Mouse (Mus musculus): Measurements from ENCODE around the gene H3f3b. TPM values are rescaled to one million over a fixed set of nuclear protein-coding genes. Genes with fewer than 3 reads are reported as not detected.
A peak's percentile ranks its signal among the peaks of the same experiment; 100 is the strongest.
"Not testable (repeated sequence)": the region's sequence is repeated elsewhere in the genome, so short reads cannot be mapped to it uniquely, and the experiment has no call there.

H3f3b gene
- polyA plus RNA-seq, 1 experiment, result 1,173 TPM

- no peak for DNase-seq (ENCODE audit: low read depth)
- TF ChIP-seq POLR2A (IDR thresholded peaks at IDR 0.05; ENCODE audit: borderline replicate concordance, extremely low read depth, insufficient read depth, insufficient read length, poor library complexity, severe bottlenecking) (no peak), CTCF (IDR thresholded peaks at IDR 0.05; ENCODE audit: borderline replicate concordance, extremely low read depth, insufficient read depth, insufficient read length) (no peak)
Measured at GRCm38 (mm10) chr11:116019360-116019791, 8.4 kb downstream of the H3f3b start.

DNA sequence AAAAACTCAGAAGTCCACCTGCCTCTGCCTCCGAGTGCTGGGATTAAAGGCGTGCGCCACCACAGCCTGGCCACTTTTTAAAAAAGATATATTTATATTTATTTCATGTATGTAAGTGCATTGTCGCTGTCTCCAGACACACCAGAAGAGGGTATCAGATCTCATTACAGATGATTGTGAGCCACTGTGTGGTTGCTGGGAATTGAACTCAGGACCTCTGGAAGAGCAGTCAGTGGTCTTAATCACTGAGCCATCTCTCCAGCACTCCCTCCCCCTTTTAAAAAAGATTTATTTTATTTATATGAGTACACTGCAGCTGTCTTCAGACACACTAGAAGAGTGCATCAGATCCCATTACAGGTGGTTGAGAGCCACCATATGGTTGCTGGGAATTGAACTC lies 8.9 kb downstream of the H3f3b start:
- DNase-seq (ENCODE audit: low read depth), result not testable (repeated sequence)

GRCm38 (mm10) chr11:116018106-116018505 lies 9.7 kb downstream of the H3f3b start:
- TF ChIP-seq CTCF (IDR thresholded peaks at IDR 0.05; ENCODE audit: borderline replicate concordance, extremely low read depth, insufficient read depth, insufficient read length) (peak; percentile 50; the same call in 1 of the 2 replicates), POLR2A (IDR thresholded peaks at IDR 0.05; ENCODE audit: borderline replicate concordance, extremely low read depth, insufficient read depth, insufficient read length, poor library complexity, severe bottlenecking) (no peak)
- DNase-seq (ENCODE audit: low read depth), result peak; percentile 48

DNA sequence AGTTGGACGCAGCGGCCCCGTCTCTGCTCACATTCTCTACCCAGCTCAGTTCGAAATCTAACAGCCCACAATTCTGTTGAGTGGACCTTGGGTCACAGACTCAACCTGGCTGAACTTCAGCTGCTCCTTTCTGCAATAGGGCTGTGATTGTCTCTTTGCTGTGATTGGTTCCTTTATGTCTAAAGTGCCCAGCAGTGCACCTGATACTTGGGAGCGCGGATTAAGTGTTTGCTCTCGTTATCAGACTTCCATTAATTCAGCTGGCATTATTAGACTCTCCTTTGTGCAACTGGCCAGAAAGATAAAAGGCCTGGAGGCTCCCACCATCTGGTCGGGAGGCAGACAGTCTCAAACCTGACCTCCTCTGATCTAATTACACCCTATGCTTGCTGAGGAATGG lies 12.9 kb downstream of the H3f3b start:
- DNase-seq (ENCODE audit: low read depth), result no peak
- TF ChIP-seq CTCF (IDR thresholded peaks at IDR 0.05; ENCODE audit: borderline replicate concordance, extremely low read depth, insufficient read depth, insufficient read length) (no peak), POLR2A (IDR thresholded peaks at IDR 0.05; ENCODE audit: borderline replicate concordance, extremely low read depth, insufficient read depth, insufficient read length, poor library complexity, severe bottlenecking) (no peak)

GRCm38 (mm10) chr11:116012262-116012947 lies 15.4 kb downstream of the H3f3b start, which contains the start of gene Galk1:
Galk1 (minus strand) TSS chr11:116012719.
- no peak for TF ChIP-seq CTCF (IDR thresholded peaks at IDR 0.05; ENCODE audit: borderline replicate concordance, extremely low read depth, insufficient read depth, insufficient read length)
- peak; percentile 47; the same call in 1 of the 2 replicates for TF ChIP-seq POLR2A (IDR thresholded peaks at IDR 0.05; ENCODE audit: borderline replicate concordance, extremely low read depth, insufficient read depth, insufficient read length, poor library complexity, severe bottlenecking)
- peak; percentile 93 for DNase-seq (ENCODE audit: low read depth)

DNA sequence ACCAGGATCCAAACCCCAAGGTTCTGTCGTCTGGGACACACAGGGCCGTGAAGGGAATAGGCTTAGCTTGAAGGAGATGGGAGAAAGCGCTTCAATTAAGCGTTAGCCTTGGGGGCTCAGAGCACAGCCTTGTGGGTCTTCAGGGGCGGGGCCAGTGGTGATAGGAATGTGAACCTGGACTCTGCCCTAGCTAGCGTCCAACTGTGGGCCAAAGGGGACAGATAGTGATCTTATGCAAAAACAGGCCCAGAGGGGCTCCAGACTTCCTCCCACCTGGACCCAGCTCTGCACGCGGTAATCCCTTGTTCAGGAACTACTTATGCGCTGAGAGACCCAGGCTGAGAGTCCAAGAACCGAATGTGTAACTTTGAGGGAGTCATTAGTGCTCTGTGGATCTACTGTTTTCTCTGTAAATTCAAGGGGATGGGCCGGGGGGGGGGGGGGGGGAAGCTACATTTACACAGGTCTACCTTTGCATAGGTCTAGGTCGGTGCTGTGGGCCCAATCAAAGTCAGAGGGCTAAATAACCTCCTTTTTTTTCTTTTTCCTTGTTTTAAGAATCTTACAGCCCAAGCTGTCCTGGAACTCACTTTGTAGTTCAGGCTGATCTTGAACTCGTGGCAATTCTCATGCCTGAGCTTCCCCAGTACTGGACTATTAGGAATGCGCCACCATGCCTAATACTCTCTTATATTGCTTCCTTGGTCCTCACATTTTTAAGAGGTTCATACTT lies 16.1 kb downstream of the H3f3b start:
- no peak for DNase-seq (ENCODE audit: low read depth)
- TF ChIP-seq POLR2A (IDR thresholded peaks at IDR 0.05; ENCODE audit: borderline replicate concordance, extremely low read depth, insufficient read depth, insufficient read length, poor library complexity, severe bottlenecking), result no peak
- no peak for TF ChIP-seq CTCF (IDR thresholded peaks at IDR 0.05; ENCODE audit: borderline replicate concordance, extremely low read depth, insufficient read depth, insufficient read length)

GRCm38 (mm10) chr11:116010948-116011347 lies 16.8 kb downstream of the H3f3b start:
- DNase-seq (ENCODE audit: low read depth), result no peak
- TF ChIP-seq POLR2A (IDR thresholded peaks at IDR 0.05; ENCODE audit: borderline replicate concordance, extremely low read depth, insufficient read depth, insufficient read length, poor library complexity, severe bottlenecking) (no peak), CTCF (IDR thresholded peaks at IDR 0.05; ENCODE audit: borderline replicate concordance, extremely low read depth, insufficient read depth, insufficient read length) (no peak)

GRCm38 (mm10) chr11:116010146-116010545 lies 17.6 kb downstream of the H3f3b start:
- DNase-seq (ENCODE audit: low read depth), result no peak
- TF ChIP-seq POLR2A (IDR thresholded peaks at IDR 0.05; ENCODE audit: borderline replicate concordance, extremely low read depth, insufficient read depth, insufficient read length, poor library complexity, severe bottlenecking), result no peak
- TF ChIP-seq CTCF (IDR thresholded peaks at IDR 0.05; ENCODE audit: borderline replicate concordance, extremely low read depth, insufficient read depth, insufficient read length), result no peak

GRCm38 (mm10) chr11:116009661-116010060 lies 18.1 kb downstream of the H3f3b start:
- DNase-seq (ENCODE audit: low read depth), result peak; percentile 54
- TF ChIP-seq CTCF (IDR thresholded peaks at IDR 0.05; ENCODE audit: borderline replicate concordance, extremely low read depth, insufficient read depth, insufficient read length), result no peak
- no peak for TF ChIP-seq POLR2A (IDR thresholded peaks at IDR 0.05; ENCODE audit: borderline replicate concordance, extremely low read depth, insufficient read depth, insufficient read length, poor library complexity, severe bottlenecking)

GRCm38 (mm10) chr11:116008832-116009375 lies 18.9 kb downstream of the H3f3b start:
- no peak for DNase-seq (ENCODE audit: low read depth)
- TF ChIP-seq CTCF (IDR thresholded peaks at IDR 0.05; ENCODE audit: borderline replicate concordance, extremely low read depth, insufficient read depth, insufficient read length), result no peak
- TF ChIP-seq POLR2A (IDR thresholded peaks at IDR 0.05; ENCODE audit: borderline replicate concordance, extremely low read depth, insufficient read depth, insufficient read length, poor library complexity, severe bottlenecking), result no peak

DNA sequence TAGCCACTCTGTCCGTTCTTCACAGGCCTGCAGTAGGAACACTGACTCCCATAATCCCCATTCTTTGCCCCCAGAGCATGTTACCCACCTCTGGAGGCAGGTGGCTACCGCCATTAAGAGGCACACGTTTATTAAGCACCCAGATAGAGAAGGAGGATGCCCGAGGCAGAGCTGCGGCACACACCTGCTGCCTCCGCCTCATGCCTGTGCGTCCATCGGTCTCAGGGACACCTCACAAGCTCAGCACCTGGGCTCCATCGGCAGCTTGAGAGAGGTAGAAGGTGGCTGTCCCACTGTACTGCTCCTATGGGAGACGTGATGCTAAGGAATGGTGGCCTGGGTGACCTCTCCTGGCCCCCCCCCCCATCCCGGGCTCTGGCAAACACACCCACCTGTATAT lies 19.4 kb downstream of the H3f3b start:
- TF ChIP-seq POLR2A (IDR thresholded peaks at IDR 0.05; ENCODE audit: borderline replicate concordance, extremely low read depth, insufficient read depth, insufficient read length, poor library complexity, severe bottlenecking) (no peak), CTCF (IDR thresholded peaks at IDR 0.05; ENCODE audit: borderline replicate concordance, extremely low read depth, insufficient read depth, insufficient read length) (no peak)
- DNase-seq (ENCODE audit: low read depth), result no peak
